Mouse (Mus musculus): ENCODE results near the gene Hs6st3.
"Not testable (repeated sequence)": the region's sequence is repeated elsewhere in the genome, so short reads cannot be mapped to it uniquely, and the experiment has no call there.

Hs6st3 gene

DNA sequence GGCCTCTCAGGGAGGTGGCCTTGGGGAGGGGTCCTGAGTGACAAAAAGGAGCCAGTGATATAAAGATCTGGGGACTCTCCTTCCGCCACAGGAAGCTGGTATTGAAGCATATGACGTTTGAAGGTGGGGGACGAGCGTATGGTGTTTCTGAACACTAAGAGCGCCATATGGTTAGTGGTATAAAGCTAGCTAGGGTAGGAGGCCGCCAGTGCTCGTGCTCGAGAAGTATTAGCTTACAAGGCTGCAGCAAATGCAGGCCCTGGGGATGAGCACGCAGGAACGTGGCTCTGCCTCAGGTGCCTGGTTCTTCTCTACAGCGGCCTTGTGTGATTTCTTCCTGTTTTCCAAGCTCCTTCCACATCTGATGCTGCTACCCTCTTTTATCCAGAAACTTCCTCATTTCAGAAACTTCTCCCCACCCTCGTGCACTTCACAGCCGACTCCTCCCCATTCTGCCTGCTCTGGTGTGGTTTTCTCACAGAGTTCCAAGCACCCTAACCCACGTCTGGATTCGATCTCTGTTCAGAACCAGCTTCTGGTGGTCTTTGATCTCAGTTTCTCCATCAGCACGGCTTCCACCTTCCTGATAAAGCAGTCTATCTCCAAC lies 110.0 kb downstream of the Hs6st3 start:
- DNase-seq (ENCODE audit: low spot score) = no peak

- DNase-seq (ENCODE audit: low spot score) = no peak
These were observed 112.2 kb downstream of the Hs6st3 start for GRCm38 (mm10) chr14:119250353-119250752.

DNA sequence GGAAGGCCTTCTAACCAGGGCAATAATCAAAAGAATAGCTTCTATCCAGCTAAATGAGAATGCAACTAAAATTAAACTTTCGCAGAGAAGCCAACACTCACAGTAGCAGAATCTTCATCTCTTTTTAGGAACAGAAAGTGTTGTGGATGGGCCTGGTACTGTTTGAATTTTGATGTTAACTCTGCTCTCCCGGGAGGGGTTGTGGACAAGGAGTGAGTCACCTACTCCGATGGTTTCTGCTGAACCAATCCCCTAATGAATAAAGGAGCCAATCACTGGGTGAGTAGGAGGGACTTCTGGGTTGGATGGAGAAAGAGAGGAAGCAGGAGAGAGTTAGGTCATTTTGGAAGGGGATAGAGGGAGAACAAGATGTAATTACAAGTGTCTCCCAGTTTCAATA lies 117.3 kb downstream of the Hs6st3 start:
- no peak for DNase-seq (ENCODE audit: low spot score)

- DNase-seq (ENCODE audit: low spot score) = no peak
These were observed 118.9 kb downstream of the Hs6st3 start for GRCm38 (mm10) chr14:119257072-119257471.

DNA sequence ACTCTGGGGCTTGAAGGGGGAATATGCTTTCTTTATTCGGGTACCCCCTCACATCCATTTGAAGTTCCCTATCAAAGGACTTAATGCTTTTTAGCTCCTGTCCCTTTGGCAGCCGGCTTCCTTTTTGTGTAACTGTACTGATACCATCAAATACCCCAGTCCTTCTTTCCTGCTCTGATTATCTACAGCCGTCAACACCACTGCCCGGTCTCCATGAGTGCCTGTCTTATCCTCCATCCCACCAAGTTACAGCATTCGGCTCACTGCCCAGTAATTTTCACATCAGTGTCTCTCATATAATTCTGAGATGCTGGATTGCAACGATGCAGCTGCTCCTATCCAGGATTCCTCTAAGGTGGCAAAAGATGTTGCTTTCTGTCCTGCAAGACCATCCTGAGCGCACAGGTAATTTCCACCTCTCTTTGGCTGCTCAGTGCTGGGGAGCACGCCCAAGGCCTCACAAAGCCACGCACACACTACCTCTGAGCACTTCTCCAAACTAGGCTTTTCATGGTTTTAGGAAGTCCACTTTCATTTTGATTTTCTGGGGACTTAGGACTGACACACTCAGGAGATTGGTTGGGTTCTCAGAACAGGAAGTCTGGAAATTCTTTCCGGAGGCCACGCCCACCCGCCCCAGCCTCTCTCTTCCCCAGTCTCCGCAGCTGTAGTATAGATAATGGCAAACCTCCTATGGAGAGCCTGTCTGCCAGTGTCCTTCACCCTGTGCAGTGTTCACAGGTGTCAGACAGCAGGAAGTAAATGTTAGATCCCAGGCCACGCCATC lies 122.2 kb downstream of the Hs6st3 start:
- DNase-seq (ENCODE audit: low spot score) = no peak

DNA sequence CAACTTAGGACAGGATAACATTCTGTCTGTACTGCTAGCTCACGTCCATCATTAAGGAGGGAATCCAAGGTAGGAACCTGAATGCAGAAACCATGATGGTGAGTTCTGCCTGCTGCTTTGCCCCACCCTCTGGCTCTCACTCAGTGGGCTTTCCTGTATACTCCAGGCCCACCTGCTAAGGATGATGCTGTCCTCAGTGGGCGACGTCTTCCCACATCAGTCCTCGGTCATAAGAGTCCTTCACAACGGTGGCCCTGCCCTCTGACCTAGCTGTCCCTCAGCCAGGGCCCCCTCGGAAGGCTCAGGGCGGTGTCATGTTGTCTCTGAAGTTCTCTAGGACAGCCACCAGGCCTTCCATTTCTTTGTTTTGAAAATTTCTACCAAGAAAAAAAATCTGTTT lies 128.2 kb downstream of the Hs6st3 start:
- no peak for DNase-seq (ENCODE audit: low spot score)

DNA sequence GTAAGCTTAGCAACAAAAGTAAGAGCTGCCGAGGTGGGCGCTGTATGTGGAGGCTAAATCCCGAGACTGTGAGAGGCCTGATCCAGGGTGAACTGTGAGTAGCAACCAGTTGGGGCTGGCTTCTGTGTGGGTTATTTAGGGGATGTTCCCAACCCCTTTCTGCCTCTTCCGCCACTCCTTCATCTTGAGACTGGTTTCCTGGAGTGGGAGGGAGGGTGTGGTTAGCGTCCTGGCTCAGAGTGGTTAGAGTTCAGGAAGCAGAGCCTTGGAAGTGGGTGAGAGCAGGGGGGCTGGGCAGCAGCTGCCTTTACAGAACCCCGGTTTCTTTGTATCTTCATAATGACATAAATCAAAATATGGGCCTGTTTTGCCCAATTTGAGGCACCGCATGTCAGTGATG lies 134.9 kb downstream of the Hs6st3 start:
- DNase-seq (ENCODE audit: low spot score) = peak; percentile 6

DNA sequence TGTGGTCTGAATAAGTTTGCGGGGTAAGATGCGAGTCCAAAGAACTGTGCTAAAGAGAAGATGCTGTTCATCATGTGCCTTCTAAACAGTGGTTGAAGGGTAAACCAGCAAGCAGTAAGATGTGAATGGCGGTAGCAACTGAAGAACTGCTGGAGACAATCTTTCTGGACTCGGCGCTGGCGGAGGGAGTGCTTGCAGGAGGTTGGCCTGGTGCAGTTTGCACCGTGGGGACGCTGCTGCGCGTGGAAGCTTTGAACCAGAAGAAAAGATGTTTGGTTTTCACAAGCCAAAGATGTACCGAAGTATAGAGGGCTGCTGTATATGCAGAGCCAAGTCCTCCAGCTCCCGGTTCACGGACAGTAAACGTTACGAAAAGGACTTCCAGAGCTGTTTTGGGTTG lies 140.0 kb downstream of the Hs6st3 start:
- DNase-seq (ENCODE audit: low spot score) = not testable (repeated sequence)

DNA sequence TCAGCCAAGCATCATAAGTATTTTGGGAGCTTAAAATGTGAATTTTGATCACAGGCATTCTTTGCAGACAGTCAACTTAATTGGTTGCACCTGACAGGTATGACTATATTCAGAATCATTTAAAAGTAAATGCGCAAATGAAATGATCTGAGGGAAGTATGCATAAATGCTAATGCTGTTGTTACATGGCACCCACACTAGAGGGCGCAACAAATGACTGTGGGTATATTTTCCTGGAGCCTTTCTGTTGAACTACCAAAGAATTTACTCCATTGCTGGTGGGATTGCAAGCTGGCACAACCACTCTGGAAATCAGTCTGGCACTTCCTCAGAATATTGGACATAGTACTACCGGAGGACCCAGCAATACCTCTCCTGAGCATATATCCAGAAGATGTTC lies 145.8 kb downstream of the Hs6st3 start:
- no peak for DNase-seq (ENCODE audit: low spot score)

DNA sequence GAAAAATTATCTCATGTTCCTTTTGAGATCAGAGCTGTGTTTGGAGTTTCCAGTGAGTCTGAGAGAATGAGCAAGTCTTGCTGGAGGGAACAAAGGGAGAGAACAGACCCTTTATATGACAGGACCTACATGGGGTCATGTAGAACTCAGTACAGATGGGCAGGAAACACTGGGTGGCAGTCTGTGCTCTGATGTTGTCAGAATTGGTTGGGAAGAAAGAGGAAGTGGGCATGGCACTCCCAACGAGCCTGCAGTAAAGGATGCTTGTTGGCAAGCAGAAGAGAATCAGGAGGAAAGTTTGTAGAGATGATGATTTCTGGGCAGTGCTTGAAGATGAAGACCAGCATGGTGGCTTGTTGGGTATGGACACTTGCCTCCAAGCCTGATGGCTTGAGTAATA lies 151.5 kb downstream of the Hs6st3 start:
- no peak for DNase-seq (ENCODE audit: low spot score)

GRCm38 (mm10) chr14:119294071-119294470 lies 155.9 kb downstream of the Hs6st3 start:
- DNase-seq (ENCODE audit: low spot score) = no peak

- no peak for DNase-seq (ENCODE audit: low spot score)
These were observed 168.3 kb downstream of the Hs6st3 start for GRCm38 (mm10) chr14:119306461-119306860.

- no peak for DNase-seq (ENCODE audit: low spot score)
These were observed 180.2 kb downstream of the Hs6st3 start for GRCm38 (mm10) chr14:119318379-119318778.

DNA sequence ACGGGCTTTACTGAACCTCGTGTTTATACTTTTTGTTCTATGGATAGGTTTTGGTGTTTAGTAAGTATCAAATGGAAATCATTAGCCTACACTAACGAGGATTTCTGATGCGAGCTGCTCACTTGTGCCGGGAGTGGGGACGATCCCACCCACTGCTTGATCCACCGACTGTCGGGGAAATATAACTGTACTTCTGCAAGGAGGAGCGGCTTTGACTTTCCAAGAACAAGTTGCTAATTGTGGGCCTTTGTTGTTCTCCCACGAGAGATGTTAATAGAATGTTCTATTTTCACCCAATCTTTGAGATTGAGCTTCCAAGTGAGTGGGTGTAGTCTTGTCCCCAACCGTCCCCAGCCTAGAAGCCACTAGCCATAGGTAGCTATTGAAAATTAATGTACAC lies 209.1 kb downstream of the Hs6st3 start:
- DNase-seq (ENCODE audit: low spot score) = no peak

GRCm38 (mm10) chr14:119361414-119361813 lies 223.3 kb downstream of the Hs6st3 start:
- DNase-seq (ENCODE audit: low spot score) = no peak

- no peak for DNase-seq (ENCODE audit: low spot score)
These were observed 229.8 kb downstream of the Hs6st3 start for GRCm38 (mm10) chr14:119367866-119368425.

GRCm38 (mm10) chr14:119369274-119369673 lies 231.1 kb downstream of the Hs6st3 start:
- DNase-seq (ENCODE audit: low spot score) = no peak

GRCm38 (mm10) chr14:119370013-119370412 lies 231.9 kb downstream of the Hs6st3 start:
- DNase-seq (ENCODE audit: low spot score) = no peak

DNA sequence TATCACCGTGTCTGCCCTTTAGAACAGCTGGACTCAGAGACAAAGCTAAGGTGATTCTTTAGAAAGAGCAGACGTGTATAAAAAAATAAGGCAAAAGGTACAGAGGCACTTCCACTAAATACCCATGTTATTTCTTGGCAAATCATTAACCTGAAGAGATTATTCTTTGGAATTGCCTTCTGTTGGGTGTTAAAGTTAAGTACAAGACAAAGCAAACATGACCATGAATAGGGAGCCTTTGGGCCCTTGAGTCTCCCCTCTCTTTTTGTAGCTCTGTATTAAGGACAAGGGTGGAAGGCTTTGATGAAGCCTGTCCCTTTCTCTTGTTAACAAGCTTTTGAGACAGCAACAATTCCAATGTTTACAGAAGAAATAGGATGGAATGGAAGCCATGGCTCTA lies 241.2 kb downstream of the Hs6st3 start:
- no peak for DNase-seq (ENCODE audit: low spot score)

DNA sequence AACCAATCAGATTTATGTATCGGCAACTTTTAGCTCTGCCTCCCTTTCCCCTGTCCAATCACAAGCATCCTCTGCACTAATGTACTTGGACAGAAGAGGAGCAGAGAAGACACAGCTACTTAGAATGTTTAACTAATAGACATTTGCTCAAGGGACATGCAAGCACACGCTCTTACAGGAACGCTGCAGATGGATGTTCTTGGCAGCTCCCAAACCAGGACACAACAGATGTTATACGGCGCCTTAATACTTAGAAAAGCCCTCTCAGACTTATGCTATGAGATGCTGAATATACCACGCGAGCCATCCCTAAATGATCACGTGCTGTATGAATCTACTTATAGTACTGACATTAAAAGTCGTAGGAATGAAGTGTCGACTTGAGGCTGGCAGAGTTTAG lies 263.5 kb downstream of the Hs6st3 start:
- DNase-seq (ENCODE audit: low spot score) = no peak

DNA sequence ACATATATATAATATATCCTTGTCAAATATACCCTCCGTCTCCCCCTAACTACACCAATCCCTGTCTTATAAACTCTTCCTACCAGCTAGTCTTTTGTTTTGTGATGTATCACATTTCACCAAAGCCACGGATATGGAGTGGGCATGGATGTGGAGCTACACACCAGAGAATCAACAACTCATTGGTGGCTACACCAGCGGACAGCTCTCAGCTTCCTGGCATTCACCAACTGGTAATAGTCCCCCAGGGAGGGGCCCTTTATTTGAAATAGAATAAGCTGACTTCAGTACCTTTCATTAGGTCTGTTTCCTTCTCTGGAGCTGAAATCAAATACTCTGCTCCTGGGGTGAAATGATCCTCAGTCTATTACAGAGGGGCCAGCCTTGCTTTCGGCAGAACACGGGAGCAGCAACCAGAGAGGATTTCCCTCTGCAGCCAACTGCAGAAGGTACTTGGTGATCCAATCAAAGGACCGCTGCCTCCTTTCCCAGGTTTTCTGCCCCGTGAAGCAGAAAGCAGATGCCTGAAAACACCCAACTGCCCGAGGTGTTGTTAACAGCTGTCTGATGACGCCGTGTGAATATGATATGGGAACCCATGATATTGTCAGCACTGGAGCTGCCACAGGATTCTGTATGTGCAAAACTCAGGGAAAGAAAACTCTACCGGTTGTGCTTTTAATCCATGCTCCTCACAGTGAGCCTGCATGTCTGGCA lies 271.4 kb downstream of the Hs6st3 start:
- DNase-seq (ENCODE audit: low spot score) = no peak

- DNase-seq (ENCODE audit: low spot score) = no peak
These were observed 284.8 kb downstream of the Hs6st3 start for GRCm38 (mm10) chr14:119422894-119423293.

DNA sequence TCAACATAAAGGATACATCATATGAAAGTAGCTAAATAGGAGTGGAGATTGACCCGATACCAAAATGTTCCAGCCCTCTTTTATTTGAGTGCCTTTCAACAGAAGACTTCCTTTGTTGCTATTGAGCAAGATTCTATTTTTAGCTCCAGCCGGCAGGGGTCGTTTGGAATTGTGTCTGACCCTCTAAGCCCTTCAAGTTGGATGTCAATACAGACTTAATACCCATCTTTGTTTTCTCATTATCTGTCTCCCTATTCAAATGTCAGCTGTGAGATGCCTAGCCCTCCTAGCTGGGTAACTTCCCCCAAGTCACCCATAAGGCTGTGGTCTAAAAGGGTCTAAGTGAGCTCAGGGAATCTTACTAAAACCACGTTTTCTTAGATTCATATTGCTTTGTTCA lies 312.3 kb downstream of the Hs6st3 start:
- no peak for DNase-seq (ENCODE audit: low spot score)

All from T-cell, adult 2 months (primary cell).